14 mouse cellular contexts compared by ENCODE assay signal in the genomic region with DNA sequence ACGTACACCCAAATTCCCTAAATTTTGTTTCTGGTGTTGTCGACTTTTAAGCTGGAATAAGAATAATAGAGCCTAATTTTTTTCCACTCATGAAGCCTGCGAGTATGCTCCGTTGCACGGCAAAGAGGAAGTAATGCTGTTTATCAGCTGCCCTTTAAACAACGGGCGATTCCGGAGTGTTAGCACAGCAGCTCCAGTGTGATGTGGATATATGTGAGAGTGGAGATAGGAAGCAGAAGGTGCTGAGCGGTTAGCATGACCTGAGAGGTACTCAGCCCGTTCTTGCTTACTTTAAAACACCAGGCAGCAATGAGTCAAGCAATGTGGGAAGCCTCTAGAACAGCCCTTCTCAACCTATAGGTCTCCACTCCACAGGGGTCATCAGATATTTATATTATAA. TPM values are rescaled to one million over a fixed set of nuclear protein-coding genes. Genes with fewer than 3 reads are reported as not detected.
A peak's percentile ranks its signal among the peaks of the same experiment; 100 is the strongest.
DNase-seq lines count a peak whose midpoint lies in the region; ATAC-seq and TF ChIP-seq lines count a peak whose summit lies in the region.
"Had no signal": no experiment of that assay in that cellular context is flagged by ENCODE, and none has a peak within 500 bp of the region (broad histone marks: within the 10 kb centered on the region; RNA-seq: fewer than 3 reads in every experiment).

No protein-coding gene starts in this region.

- no peaks in the 10 kb centered on the region for H3K27me3 ChIP-seq in liver, postnatal 0 days (ENCODE audit: insufficient read depth, low read length)
- no peaks in the 10 kb centered on the region for H3K27me3 ChIP-seq in liver, embryonic 11.5 days (replicated peaks; ENCODE audit: control insufficient read depth, insufficient read depth, low read length)
- H3K27me3 ChIP-seq in splenic B cell, adult 2 months (ENCODE audit: control insufficient read depth, insufficient read depth, low read length, poor library complexity, severe bottlenecking) = no peaks in the 10 kb centered on the region
- no peaks in the 10 kb centered on the region for H3K27me3 ChIP-seq in forebrain, postnatal 0 days (ENCODE audit: insufficient read depth, low read length)
- no peaks in the 10 kb centered on the region for H3K27me3 ChIP-seq in midbrain, postnatal 0 days (ENCODE audit: insufficient read depth, low read length)
- H3K27me3 ChIP-seq: limb, embryonic 15.5 days; neural tube, embryonic 15.5 days had no signal

- ATAC-seq in liver, postnatal 0 days = no peak
- peak; percentile 19; the same call in 1 of the 2 replicates for ATAC-seq in liver, embryonic 11.5 days (replicated peaks; ENCODE audit: low FRiP score)
- ATAC-seq in forebrain, postnatal 0 days = no peak
- ATAC-seq in midbrain, postnatal 0 days (ENCODE audit: low FRiP score) = no peak
- ATAC-seq: hindbrain, embryonic 16.5 days had no signal

- no peak overlapping the region for H3K4me3 ChIP-seq in liver, postnatal 0 days (ENCODE audit: low read depth, low read length)
- H3K4me3 ChIP-seq in ES-E14 (ENCODE audit: insufficient read depth in 1 of 2, low read depth in 1 of 2, low read length in 2 of 2, poor library complexity in 1 of 2, severe bottlenecking in 1 of 2) = peak overlapping the region in 1 of 2 experiments; percentile 35; a peak in 2 of 4 replicates
- H3K4me3 ChIP-seq in liver, embryonic 11.5 days (ENCODE audit: low read depth, low read length) = no peak overlapping the region
- H3K4me3 ChIP-seq in forebrain, postnatal 0 days (ENCODE audit: low read depth, low read length) = no peak overlapping the region
- H3K4me3 ChIP-seq in midbrain, postnatal 0 days (ENCODE audit: low read depth, low read length) = no peak overlapping the region
- H3K4me3 ChIP-seq: embryonic facial prominence, embryonic 10.5 days; limb, embryonic 15.5 days; neural tube, embryonic 15.5 days had no signal

- H3K4me2 ChIP-seq in liver, postnatal 0 days (ENCODE audit: low read depth, low read length) = no peak overlapping the region
- H3K4me2 ChIP-seq in liver, embryonic 11.5 days = peak overlapping the region; percentile 36
- H3K4me2 ChIP-seq in forebrain, postnatal 0 days (ENCODE audit: low read depth) = no peak overlapping the region
- H3K4me2 ChIP-seq in midbrain, postnatal 0 days (ENCODE audit: low read depth, low read length, poor library complexity, severe bottlenecking) = no peak overlapping the region
- H3K4me2 ChIP-seq: limb, embryonic 15.5 days; neural tube, embryonic 15.5 days had no signal

- H3K36me3 ChIP-seq in liver, postnatal 0 days (replicated peaks; ENCODE audit: insufficient read depth, low read length) = no peaks in the 10 kb centered on the region
- H3K36me3 ChIP-seq in ES-E14 (ENCODE audit: control insufficient read depth, insufficient read depth, low read length, poor library complexity, severe bottlenecking) = no peaks in the 10 kb centered on the region
- H3K36me3 ChIP-seq in liver, embryonic 11.5 days (ENCODE audit: control insufficient read depth, insufficient read depth, low read length) = no peaks in the 10 kb centered on the region
- H3K36me3 ChIP-seq in splenic B cell, adult 2 months (ENCODE audit: control insufficient read depth, insufficient read depth, low read length, poor library complexity, severe bottlenecking) = no peaks in the 10 kb centered on the region
- no peaks in the 10 kb centered on the region for H3K36me3 ChIP-seq in forebrain, postnatal 0 days (ENCODE audit: insufficient read depth)
- no peaks in the 10 kb centered on the region for H3K36me3 ChIP-seq in midbrain, postnatal 0 days (ENCODE audit: insufficient read depth, low read length)
- H3K36me3 ChIP-seq: embryonic facial prominence, embryonic 10.5 days; limb, embryonic 15.5 days; neural tube, embryonic 15.5 days had no signal

- TF ChIP-seq EP300 in liver, postnatal 0 days (IDR thresholded peaks at IDR 0.05; ENCODE audit: low read depth) = no peak

- H3K4me1 ChIP-seq in liver, postnatal 0 days (ENCODE audit: insufficient read depth) = 0 out of 2 replicates have a peak, but pooled peaks cover 4% of the 10 kb centered on the region
- H3K4me1 ChIP-seq in ES-E14 (ENCODE audit: control insufficient read depth in 2 of 2, insufficient read depth in 2 of 2, low read length in 2 of 2, poor library complexity in 1 of 2) = peaks cover 5 to 17% of the 10 kb centered on the region in 2 experiments
- H3K4me1 ChIP-seq in liver, embryonic 11.5 days (replicated peaks; ENCODE audit: control insufficient read depth, insufficient read depth, low read length) = peaks cover 21% of the 10 kb centered on the region
- H3K4me1 ChIP-seq in forebrain, postnatal 0 days (ENCODE audit: insufficient read depth) = no peaks in the 10 kb centered on the region
- H3K4me1 ChIP-seq in midbrain, postnatal 0 days (ENCODE audit: insufficient read depth, low read length) = no peaks in the 10 kb centered on the region; the same call in 1 of the 2 replicates

- in situ Hi-C loops in ES-E14 (cut with MboI; ENCODE audit: low sequenced_read_pairs in 2 of 2, unreplicated experiment in 2 of 2) = loop anchor here in 1 of 2 experiments (25.0 kb wide), 1 partner anchor 394 kb away; no protein-coding TSS in a partner anchor

- no peak for TF ChIP-seq CTCF in liver, postnatal 0 days (IDR thresholded peaks at IDR 0.05; ENCODE audit: low read depth)
- no peak for TF ChIP-seq CTCF in forebrain, postnatal 0 days (IDR thresholded peaks at IDR 0.05; ENCODE audit: low read depth)
- TF ChIP-seq CTCF in midbrain, postnatal 0 days (IDR thresholded peaks at IDR 0.05) = no peak

- no peaks in the 10 kb centered on the region for H3K9me3 ChIP-seq in liver, postnatal 0 days (ENCODE audit: low read length)
- no peaks in the 10 kb centered on the region for H3K9me3 ChIP-seq in ES-E14 (ENCODE audit: control insufficient read depth, insufficient read depth, low read depth, low read length)
- H3K9me3 ChIP-seq in liver, embryonic 11.5 days (ENCODE audit: control insufficient read depth, low read length) = no peaks in the 10 kb centered on the region
- H3K9me3 ChIP-seq in forebrain, postnatal 0 days (ENCODE audit: low read length) = no peaks in the 10 kb centered on the region
- H3K9me3 ChIP-seq in midbrain, postnatal 0 days (ENCODE audit: low read length) = no peaks in the 10 kb centered on the region
- H3K9me3 ChIP-seq: embryonic facial prominence, embryonic 10.5 days; limb, embryonic 15.5 days; neural tube, embryonic 15.5 days had no signal

- no peak overlapping the region for H3K9ac ChIP-seq in liver, postnatal 0 days (replicated peaks)
- H3K9ac ChIP-seq in ES-E14 (ENCODE audit: insufficient read depth, low read depth, low read length, poor library complexity, severe bottlenecking) = peak overlapping the region; percentile 51
- no peak overlapping the region for H3K9ac ChIP-seq in liver, embryonic 11.5 days (ENCODE audit: low read depth, low read length)
- H3K9ac ChIP-seq in forebrain, postnatal 0 days = no peak overlapping the region
- no peak overlapping the region for H3K9ac ChIP-seq in midbrain, postnatal 0 days (replicated peaks; ENCODE audit: low read length, poor library complexity, severe bottlenecking)
- H3K9ac ChIP-seq: limb, embryonic 15.5 days; neural tube, embryonic 15.5 days had no signal

- WGBS in liver, postnatal 0 days (ENCODE audit: insufficient replicate concordance) = 11% methylated on average over 10 of the region's 10 CpGs
- 20% methylated on average over 10 of the region's 10 CpGs for WGBS in liver, embryonic 11.5 days
- 68% methylated on average over 10 of the region's 10 CpGs for WGBS in forebrain, postnatal 0 days
- WGBS in midbrain, postnatal 0 days = 68% methylated on average over 10 of the region's 10 CpGs

- no peak overlapping the region for H3K27ac ChIP-seq in liver, postnatal 0 days (ENCODE audit: low read depth)
- H3K27ac ChIP-seq in ES-E14 (ENCODE audit: insufficient read depth, low read depth, low read length, poor library complexity, severe bottlenecking) = peak overlapping the region; percentile 99
- no peak overlapping the region for H3K27ac ChIP-seq in liver, embryonic 11.5 days (ENCODE audit: low read depth, low read length)
- H3K27ac ChIP-seq in forebrain, postnatal 0 days (ENCODE audit: low read depth, low read length) = no peak overlapping the region
- H3K27ac ChIP-seq in midbrain, postnatal 0 days (ENCODE audit: low read depth, low read length) = no peak overlapping the region
- H3K27ac ChIP-seq: embryonic facial prominence, embryonic 10.5 days; limb, embryonic 15.5 days; neural tube, embryonic 15.5 days had no signal

- peak; percentile 29 for DNase-seq in liver
- no peak for DNase-seq in liver, postnatal 0 days
- DNase-seq in ES-E14 (ENCODE audit: low read depth, low spot score) = no peak
- no peak for DNase-seq in liver, embryonic 11.5 days (ENCODE audit: low spot score)
- peak; percentile 40 for DNase-seq in splenic B cell, adult 2 months (ENCODE audit: low read depth, low spot score)
- no peak for DNase-seq in forebrain, postnatal 0 days
- DNase-seq in retina, postnatal 1 day = no peak
- DNase-seq in midbrain, postnatal 0 days (ENCODE audit: low spot score) = no peak
- DNase-seq: adrenal gland, adult 8-10 months; cerebellum, adult 9-11 months had no signal

TF ChIP-seq in ES-E14, 5 proteins besides CTCF, POLR2A, EP300 and RAD21:
- TF ChIP-seq CHD2 (IDR thresholded peaks at IDR 0.05; ENCODE audit: low read depth, low read length) (no peak), ZNF384 (IDR thresholded peaks at IDR 0.05; ENCODE audit: low read depth, low read length) (no peak), ZC3H11A (IDR thresholded peaks at IDR 0.05; ENCODE audit: borderline replicate concordance, low read depth, low read length) (no peak), MAFK (IDR thresholded peaks at IDR 0.05; ENCODE audit: insufficient read depth, low read depth, low read length) (no peak), HCFC1 (IDR thresholded peaks at IDR 0.05; ENCODE audit: borderline replicate concordance, insufficient read depth, low read length) (no peak)

RNA-seq across cellular contexts. Expression of a gene that starts 3.4 kb away (rescaled TPM):
- polyA plus RNA-seq in liver, postnatal 0 days (2015; fragmentation: Nextera tagmentation; extraction: Ambion mirVana) = 1.2 and 1.4 TPM in 2 replicates
- 169 and 238 TPM in 2 replicates for total RNA-seq in ES-E14 (2012; rRNA removed)
- polyA plus RNA-seq in liver, embryonic 11.5 days (2014; fragmentation: Nextera tagmentation; extraction: Ambion mirVana) = 12.4 and 14.7 TPM in 2 replicates
- 53.6 and 75.7 TPM in 2 replicates for total RNA-seq in forebrain, postnatal 0 days (2014; rRNA removed)
- 21.9 and 24.6 TPM in 2 replicates for polyA plus RNA-seq in forebrain, postnatal 0 days (2015; fragmentation: Nextera tagmentation; extraction: Ambion mirVana)
- 60.5 and 67.1 TPM in 2 replicates for total RNA-seq in midbrain, postnatal 0 days (2014; rRNA removed)
- 24.7 and 26.8 TPM in 2 replicates for polyA plus RNA-seq in midbrain, postnatal 0 days (2015; fragmentation: Nextera tagmentation; extraction: Ambion mirVana)

RNA-seq across cellular contexts. Expression of a gene that starts 35.2 kb away (rescaled TPM):
- polyA plus RNA-seq in liver, postnatal 0 days (2015; fragmentation: Nextera tagmentation; extraction: Ambion mirVana) = 73.6 and 80.3 TPM in 2 replicates
- total RNA-seq in ES-E14 (2012; rRNA removed) = 297 and 332 TPM in 2 replicates
- polyA plus RNA-seq in liver, embryonic 11.5 days (2014; fragmentation: Nextera tagmentation; extraction: Ambion mirVana) = 154 and 168 TPM in 2 replicates
- total RNA-seq in forebrain, postnatal 0 days (2014; rRNA removed) = 51.9 and 52.9 TPM in 2 replicates
- 42.6 and 44.0 TPM in 2 replicates for polyA plus RNA-seq in forebrain, postnatal 0 days (2015; fragmentation: Nextera tagmentation; extraction: Ambion mirVana)
- 47.2 and 51.5 TPM in 2 replicates for total RNA-seq in midbrain, postnatal 0 days (2014; rRNA removed)
- 42.1 and 44.0 TPM in 2 replicates for polyA plus RNA-seq in midbrain, postnatal 0 days (2015; fragmentation: Nextera tagmentation; extraction: Ambion mirVana)

Comparison
In these comparisons a context has a peak if more than half of its experiments do, and no peak if none do; other contexts are left out.
1. DNase-seq: peak in liver (single experiment) and splenic B cell, adult 2 months (single experiment); none in liver, postnatal 0 days (single experiment), ES-E14 (single experiment), liver, embryonic 11.5 days (single experiment), forebrain, postnatal 0 days (single experiment), retina, postnatal 1 day (single experiment) and midbrain, postnatal 0 days (single experiment).